Mouse (Mus musculus) cerebral cortex, adult 2 months (tissue): ENCODE results near the gene Rasgrp4.

ENCODE experiments used
- WGBS: fragments of 180-500 bp; shearing (Covaris S2); methylation state at CpG from one replicate; pipeline ENCODE4 v1.1.7; 2018; 5-methylcytosine and 5-hydroxymethylcytosine counted together

Gene Rasgrp4

GRCm38 (mm10) chr7:29178106-29178505 lies 43.5 kb downstream of the Rasgrp4 start:
- 78% methylated on average over 4 of the region's 4 CpGs for WGBS

- WGBS: 28% methylated on average over 7 of the region's 7 CpGs
These were observed 44.7 kb downstream of the Rasgrp4 start for GRCm38 (mm10) chr7:29179323-29179722.

- WGBS: under 1% methylated on average over 62 of the region's 62 CpGs
These were observed 45.6 kb downstream of the Rasgrp4 start, which contains the start of gene Psmd8 for GRCm38 (mm10) chr7:29180077-29180853. Gene Psmd8, minus strand, starts transcription at chr7:29180701.

GRCm38 (mm10) chr7:29180854-29181236 lies 46.2 kb downstream of the Rasgrp4 start:
- 24% methylated on average over 5 of the region's 5 CpGs for WGBS

- WGBS: 86% methylated on average over 4 of the region's 4 CpGs
These were observed 46.7 kb downstream of the Rasgrp4 start for GRCm38 (mm10) chr7:29181323-29181722.

- 100% methylated on average over 1 of the region's 1 CpGs for WGBS
These were observed 59.6 kb downstream of the Rasgrp4 start for GRCm38 (mm10) chr7:29194230-29194629.

GRCm38 (mm10) chr7:29202577-29202976 lies 67.9 kb downstream of the Rasgrp4 start:
- 83% methylated on average over 6 of the region's 6 CpGs for WGBS
